Mouse (Mus musculus): ENCODE measurements around the gene Serpinb6b. TPM values are rescaled to one million over a fixed set of nuclear protein-coding genes. Genes with fewer than 3 reads are reported as not detected.

Gene Serpinb6b
- total RNA-seq, 4 experiments from 2014 or later: 38.5 to 44.4 (median 41.6) TPM

- DNase-seq (ENCODE audit: low spot score): no peak
These were observed 10.0 kb downstream of the Serpinb6b start for GRCm38 (mm10) chr13:32974889-32975460.

DNA sequence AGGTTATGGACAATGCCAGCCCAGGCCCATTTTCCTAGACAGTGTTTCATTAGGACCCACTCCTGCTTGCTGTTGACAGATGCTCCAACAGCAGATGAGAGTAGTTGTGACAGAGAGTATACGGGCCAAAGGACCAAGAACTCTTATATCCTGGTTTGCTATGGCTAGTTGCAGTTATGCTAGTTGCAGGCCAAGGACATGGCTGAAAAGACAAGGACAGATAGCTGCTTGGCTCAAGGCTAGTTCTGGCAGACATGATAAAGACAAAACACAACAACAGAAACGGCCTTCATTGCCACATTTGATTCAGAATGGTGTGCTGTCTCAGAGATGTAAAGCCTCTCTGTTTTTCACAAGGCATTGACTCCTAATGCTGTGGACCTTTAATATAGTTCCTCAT, 10.7 kb downstream of the Serpinb6b start:
- no peak for DNase-seq (ENCODE audit: low spot score)

DNA sequence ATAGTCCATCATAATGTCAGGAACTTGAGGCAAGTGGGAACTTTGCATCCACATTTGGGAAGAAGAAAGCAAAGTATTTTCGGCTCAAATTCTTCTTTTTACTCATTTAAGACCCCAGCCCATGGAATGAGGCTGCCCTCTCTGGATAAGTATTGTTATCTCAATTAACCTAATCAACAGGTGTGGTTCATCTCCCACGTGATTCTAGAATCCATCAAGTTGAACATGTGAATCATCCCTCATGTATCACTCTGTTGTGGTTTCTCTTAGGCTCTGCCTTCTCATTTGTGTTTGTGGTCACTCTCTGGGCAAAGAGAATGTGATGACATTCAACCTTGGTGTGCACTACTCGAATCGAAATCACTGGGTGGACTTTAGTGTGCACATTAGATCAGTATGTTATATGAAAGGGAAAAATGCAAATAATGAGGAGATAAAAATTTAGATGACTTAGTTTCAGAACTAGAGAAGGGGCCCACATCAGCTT, 17.6 kb downstream of the Serpinb6b start:
- no peak for DNase-seq (ENCODE audit: low spot score)

DNA sequence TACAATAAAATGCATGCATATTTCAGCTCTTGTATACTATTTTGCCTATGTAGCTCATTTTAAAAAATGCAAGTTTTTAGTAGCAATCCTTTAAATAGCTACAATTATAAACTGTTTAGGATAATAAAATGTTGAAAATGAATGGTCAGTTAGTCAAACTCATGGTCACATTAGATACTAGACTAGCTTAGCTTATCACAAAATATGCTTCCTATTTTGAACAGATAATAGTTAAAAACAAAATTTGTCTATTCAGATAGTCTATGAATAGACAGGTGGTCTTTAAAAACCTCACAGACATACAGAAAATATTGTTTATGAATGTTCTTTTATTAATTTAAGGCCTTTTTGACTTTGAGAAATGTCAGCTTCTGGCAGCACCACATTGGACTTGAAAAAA, 21.2 kb downstream of the Serpinb6b start:
- DNase-seq (ENCODE audit: low spot score): no peak

- DNase-seq (ENCODE audit: low spot score): no peak
These were observed 28.3 kb downstream of the Serpinb6b start for GRCm38 (mm10) chr13:32993152-32993893.

- no peak for DNase-seq (ENCODE audit: low spot score)
These were observed 28.9 kb downstream of the Serpinb6b start for GRCm38 (mm10) chr13:32993894-32994242.

DNA sequence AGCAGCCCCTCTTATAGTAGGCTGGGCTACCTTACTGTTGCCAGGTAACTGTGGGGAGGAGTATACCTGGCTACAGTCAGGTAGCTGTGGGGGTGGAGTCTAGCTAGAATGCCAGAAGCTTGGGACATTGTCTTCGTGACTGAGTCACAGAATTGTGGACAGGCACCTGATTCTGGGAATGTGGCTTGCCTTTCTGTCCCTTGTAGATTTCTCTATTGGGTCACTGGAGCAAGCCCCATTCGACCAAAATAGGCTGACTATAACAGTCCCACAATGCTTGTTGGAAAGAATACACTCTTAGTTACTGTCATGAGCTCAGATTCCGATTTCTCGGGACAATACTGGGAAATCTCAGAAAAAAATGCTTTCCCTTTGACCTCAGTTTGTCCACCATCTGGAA, 30.0 kb downstream of the Serpinb6b start:
- DNase-seq (ENCODE audit: low spot score): peak; percentile 33

DNA sequence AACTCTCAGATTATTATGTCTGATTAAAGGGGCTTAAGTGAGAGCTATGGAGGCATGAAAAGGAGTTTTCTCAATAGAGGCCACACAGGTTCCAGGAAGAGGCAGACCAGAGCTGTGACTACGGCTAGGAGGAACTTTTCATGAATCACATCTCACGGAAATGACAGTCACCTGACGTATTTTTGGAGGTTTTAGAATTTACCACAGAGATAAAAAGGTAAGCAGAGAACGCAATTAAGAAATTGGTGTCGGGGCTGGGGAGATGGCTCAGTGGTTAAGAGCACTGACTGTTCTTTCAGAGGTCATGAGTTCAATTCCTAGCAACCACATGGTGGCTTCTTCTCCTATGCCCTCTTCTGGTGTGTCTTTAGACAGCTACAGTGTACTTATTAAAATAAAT, 36.3 kb downstream of the Serpinb6b start:
- DNase-seq (ENCODE audit: low spot score): no peak

DNA sequence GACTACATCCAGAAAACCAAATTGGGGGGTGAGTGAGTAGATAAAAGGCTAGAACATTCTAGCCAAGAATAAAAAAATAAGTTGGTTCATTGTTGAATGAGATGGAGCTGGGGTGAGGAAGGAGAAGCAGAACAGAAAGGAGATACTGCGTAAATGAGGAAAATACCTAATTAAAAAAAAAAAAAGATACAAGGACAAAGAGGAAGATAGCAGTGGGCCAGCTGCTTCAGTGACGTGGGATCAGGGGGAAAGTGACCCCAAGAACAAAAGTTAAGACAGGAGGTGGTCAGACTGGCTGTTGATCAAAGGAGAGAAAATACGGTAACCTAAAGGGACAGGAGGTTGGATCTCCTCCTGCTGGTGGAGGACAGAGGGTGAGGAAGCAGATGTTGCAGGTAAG, 37.9 kb downstream of the Serpinb6b start, which contains the start of gene Serpinb9:
Gene Serpinb9 (plus strand): TSS at position 301 of the 400 bp plus-strand sequence.
- no peak for DNase-seq (ENCODE audit: low spot score)

GRCm38 (mm10) chr13:33003523-33004413, 38.8 kb downstream of the Serpinb6b start:
- no peak for DNase-seq (ENCODE audit: low spot score)

DNA sequence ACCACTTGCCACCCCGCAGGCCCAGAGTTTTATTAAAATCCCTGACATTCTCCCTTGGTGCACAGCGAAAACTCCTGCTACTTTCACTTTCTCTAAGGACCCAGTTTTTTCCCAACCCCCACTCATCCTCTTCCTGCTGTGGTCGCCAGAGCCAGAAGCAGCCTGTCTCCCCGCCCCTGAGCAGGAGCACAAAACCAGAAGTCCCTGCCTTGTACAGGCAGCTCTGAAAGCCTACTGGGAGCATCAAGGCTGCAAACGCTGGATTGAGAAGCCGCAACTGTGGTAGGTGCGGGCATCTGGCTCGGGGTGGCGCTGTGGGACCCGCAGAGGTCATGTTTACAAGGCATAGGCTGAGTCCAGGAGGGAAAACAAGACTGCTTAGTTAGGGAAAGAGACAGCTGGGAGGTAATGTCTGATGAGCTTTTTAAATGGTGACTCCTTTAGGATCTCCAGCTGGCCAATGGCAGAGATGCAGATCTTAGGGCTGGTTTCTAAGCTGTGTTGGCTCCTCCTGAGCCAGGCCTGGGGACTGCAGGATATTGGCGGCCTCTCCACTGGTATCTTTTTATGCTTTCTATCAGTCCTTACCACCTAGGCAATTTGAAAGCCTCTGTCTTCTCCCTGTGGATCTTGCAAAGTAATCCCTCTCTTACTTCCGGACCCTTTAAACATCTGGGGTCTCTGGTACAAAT, 39.6 kb downstream of the Serpinb6b start:
- peak; percentile 92 for DNase-seq (ENCODE audit: low spot score)

- no peak for DNase-seq (ENCODE audit: low spot score)
These were observed 40.6 kb downstream of the Serpinb6b start for GRCm38 (mm10) chr13:33005501-33006075.

- DNase-seq (ENCODE audit: low spot score): no peak
These were observed 41.5 kb downstream of the Serpinb6b start for GRCm38 (mm10) chr13:33006555-33006954.

- DNase-seq (ENCODE audit: low spot score): no peak
These were observed 47.4 kb downstream of the Serpinb6b start for GRCm38 (mm10) chr13:33012395-33012794.

- DNase-seq (ENCODE audit: low spot score): no peak
These were observed 48.3 kb downstream of the Serpinb6b start for GRCm38 (mm10) chr13:33013271-33013670.

GRCm38 (mm10) chr13:33022371-33022770, 57.4 kb downstream of the Serpinb6b start:
- DNase-seq (ENCODE audit: low spot score): no peak

- DNase-seq (ENCODE audit: low spot score): no peak
These were observed 61.5 kb downstream of the Serpinb6b start for GRCm38 (mm10) chr13:33026427-33027057.

DNA sequence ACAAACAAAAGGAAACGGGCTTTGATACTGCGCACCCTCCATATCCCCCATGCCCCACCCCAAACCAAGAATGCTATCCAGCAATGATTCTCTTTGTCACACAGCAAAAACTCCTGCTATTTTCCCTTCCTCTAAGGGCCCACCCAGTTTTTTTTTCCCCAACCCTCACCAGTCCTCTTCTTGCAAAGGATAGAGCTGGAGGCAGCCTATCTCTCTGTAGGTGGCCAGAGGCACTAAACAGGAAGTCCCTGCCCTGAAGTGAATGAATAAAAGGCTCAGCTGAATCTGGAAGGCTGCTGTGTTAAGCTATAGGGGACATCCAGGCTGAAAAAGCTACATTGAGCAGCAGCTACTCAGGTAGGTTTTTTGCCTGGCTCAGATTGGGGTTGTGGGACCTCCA, 62.2 kb downstream of the Serpinb6b start, which contains the start of gene Serpinb9b:
Gene Serpinb9b (plus strand): TSS at position 173 of the 400 bp plus-strand sequence.
- no peak for DNase-seq (ENCODE audit: low spot score)

GRCm38 (mm10) chr13:33028146-33028545, 63.1 kb downstream of the Serpinb6b start:
- DNase-seq (ENCODE audit: low spot score): no peak

DNA sequence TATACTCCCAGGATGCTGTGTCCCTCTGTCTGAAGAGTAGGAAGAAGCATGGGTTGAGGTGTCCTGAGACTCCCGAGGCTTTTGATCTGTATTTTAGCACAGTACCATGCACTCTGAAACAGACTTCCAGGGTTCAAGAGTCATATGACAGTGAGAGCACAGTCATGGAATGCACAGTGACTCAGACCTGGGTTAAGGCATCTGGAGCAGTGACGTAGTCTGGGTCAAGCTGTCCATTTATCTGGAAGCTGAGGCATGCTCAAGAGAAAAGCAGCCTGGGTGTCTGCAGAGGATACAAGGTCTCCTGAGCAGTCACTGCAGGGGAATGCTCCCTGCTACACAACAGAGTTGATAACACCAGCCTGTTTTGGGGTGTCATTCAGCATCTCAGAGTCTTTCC, 63.5 kb downstream of the Serpinb6b start:
- no peak for DNase-seq (ENCODE audit: low spot score)
